Mouse (Mus musculus) adrenal gland, adult (tissue): Measurements from ENCODE around the gene Slc5a10.
"Not testable (repeated sequence)": the region's sequence is repeated elsewhere in the genome, so short reads cannot be mapped to it uniquely, and the experiment has no call there.

ENCODE experiments used
- DNase-seq, 2 experiments: peaks; one replicate each; pipeline ENCODE4 v3.0.0; 2022 to 2023; ENCODE audit warnings: low spot score in 1 of 2; ENCODE audit not compliant: inconsistent age in 2 of 2

The Slc5a10 gene

DNA sequence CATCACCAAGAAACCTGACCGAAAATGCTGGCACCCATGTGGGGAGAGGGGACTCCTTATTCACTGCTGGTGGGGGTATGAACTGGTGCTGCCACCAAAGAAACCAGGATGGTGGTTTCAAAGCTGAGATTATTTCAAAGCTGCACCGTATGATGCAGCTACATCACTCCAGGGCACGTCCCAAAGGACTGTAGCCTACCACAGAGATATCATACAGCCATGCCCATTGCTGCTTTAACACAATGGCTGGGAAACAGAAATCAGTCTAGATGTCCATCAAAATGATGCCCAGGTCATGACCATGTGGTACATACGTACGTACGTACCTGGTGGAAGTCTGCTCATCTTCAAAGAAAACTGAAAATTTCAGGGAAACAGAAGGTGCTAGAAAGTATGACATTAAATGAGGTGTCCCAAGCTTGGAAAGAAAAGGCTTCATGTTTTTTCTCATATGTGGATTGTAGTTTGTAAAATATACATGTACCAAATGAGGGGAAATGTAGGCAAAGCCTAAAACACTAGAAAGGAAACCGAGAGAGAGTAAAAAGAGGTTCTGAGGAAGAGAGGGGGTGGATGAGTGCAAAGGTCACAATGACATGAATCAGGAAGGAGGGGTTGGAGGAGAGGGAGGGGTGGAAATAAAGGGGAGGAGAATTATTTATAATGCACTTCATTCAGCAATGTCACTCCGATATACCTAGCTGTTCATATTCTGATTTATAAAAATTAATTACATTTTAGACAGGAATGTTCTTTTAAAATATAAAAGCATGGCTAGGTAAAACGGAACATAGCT, 70.0 kb downstream of the Slc5a10 start:
- no peak for DNase-seq

DNA sequence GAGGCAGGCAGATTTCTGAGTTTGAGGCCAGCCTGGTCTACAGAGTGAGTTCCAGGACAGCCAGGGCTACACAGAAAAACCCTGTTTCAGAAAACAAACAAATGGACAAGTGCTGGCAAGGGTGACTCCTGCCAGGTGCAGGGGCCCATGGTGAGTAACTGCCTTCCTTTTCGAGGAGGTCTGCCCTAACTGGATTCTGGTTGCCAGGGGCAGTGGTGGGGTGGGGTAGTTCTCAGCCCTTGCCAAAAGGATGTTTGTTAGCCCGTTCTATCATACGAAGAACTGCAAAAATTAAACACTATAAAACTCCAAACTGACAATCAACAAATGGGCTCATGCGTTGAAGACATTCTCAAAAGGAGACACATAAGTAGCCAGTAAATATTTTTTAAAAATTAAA, 71.0 kb downstream of the Slc5a10 start:
- no peak for DNase-seq

- DNase-seq, result no peak
Measured at GRCm38 (mm10) chr11:61649163-61649580, 71.5 kb downstream of the Slc5a10 start.

DNA sequence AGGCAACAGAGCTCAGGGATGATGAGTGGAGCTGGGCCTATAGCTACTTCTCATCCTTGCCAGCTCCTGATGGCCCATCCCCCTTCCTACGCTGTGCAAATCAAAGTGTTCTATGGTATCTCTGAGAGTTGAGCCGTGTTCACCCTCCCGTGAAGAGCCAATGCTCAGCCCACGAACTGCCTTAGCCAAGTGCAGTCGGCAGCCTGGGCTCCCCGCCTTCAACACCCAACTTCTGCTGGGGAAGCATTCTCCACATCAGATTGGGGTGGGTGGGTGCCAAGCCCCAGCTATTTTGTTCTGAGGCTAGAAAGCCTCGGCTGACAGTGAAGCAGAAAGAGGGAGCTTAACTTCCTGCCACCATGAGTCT, 71.9 kb downstream of the Slc5a10 start:
- DNase-seq, result no peak

GRCm38 (mm10) chr11:61647956-61648748, 72.5 kb downstream of the Slc5a10 start:
- peak in 1 of 2 experiments; percentile 60 for DNase-seq

- DNase-seq, result no peak
Measured at GRCm38 (mm10) chr11:61647110-61647910, 73.3 kb downstream of the Slc5a10 start.

GRCm38 (mm10) chr11:61646499-61647039, 74.1 kb downstream of the Slc5a10 start:
- DNase-seq, result no peak

DNA sequence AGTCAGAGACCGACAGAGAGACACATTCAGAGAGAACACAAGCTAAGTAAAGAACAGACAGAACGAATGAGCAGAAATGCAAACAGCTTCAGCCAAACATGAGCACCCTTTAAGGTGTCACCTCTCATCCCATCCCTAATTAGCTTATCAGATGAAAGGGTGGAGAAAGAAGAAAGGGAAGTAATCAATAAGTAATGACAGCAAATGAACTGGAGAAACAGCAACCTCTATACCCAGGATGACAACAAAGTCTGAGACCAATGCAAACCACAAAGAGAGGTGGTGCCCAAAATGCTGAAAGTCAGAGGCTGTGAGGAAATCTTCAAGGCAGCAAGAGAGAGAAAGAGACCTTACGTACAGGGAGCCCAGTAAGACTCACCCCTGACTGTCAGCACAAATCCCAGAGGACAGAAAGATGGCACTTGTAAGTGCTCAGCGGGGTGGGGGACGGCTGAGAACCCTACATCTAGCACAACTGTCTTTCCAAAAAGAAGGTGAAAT, 75.2 kb downstream of the Slc5a10 start:
- DNase-seq, result no peak

GRCm38 (mm10) chr11:61644576-61645326, 75.9 kb downstream of the Slc5a10 start:
- no peak for DNase-seq

DNA sequence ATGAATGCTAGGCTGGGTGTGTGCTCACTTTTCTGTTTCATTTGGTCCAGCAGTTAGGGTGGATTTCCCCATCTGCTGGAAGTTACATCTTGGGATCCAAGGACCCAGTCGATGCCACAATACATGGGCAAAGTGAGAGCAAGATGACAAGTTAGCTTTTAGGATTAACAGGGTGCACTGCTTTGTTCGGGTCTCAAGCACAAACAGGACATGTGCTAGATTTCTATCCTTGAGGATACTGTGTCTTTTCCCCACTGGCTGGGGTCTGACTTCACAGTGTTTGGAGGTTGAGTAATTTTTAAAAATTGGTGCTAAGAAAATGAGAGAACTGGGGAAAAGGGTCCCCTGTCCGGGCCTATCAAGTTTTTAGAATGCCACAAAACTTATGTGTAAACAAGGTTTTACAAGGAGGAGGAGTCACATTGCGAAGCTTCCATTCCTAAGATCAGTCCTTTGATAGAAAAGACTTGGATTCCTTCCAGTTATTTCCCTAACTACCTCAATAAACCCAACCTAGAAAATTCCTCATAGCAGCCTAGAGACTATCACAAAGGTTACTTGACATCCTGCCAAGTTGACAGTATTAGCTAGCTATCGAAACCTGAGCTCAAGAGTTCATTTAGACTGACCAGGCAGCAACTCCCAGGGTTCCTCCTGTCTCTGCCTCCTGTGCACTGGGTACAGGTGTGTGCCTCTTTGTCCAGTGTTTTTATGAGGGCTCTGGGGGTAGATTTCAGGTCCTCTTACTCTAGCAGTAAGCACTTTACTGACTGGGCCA, 77.3 kb downstream of the Slc5a10 start:
- DNase-seq, result no peak

DNA sequence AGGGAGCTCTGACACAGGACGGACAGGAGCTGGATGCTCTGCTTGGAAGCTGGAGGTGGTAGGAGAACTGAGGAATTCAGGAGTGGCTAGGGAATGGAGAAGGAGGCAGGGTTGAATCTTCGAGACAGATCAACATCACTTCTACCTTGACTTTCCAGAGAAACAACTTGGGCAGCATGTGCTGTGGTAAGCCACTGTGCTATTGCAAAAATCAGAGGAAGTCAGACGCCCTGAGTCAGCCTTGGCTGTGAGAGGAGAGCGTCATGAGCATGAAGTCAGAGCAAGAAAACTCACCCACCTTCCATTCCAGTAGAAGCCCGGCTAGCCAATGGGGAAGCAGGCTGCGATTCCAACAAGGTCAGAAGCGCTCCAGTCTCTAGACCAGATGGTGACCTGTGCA, 78.5 kb downstream of the Slc5a10 start:
- no peak for DNase-seq

DNA sequence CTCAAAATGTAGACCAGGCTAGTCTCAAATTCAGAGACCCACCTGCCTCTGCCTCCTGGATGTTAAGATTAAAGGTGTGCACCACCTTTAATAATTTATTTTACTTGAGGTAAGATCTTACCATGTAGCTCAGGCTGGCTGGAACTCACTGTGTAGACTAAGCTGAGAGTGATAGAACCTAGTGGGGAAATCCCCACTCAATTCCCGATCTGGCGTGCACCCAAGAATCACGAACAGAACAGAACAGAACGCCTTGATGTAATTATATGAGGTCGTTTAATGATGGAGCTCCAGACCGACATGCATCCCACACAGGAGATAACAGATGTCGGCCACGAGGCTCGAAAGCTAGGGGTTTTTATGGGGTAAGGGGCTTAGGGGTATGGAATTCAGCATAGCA, 80.0 kb downstream of the Slc5a10 start:
- not testable (repeated sequence) for DNase-seq

DNA sequence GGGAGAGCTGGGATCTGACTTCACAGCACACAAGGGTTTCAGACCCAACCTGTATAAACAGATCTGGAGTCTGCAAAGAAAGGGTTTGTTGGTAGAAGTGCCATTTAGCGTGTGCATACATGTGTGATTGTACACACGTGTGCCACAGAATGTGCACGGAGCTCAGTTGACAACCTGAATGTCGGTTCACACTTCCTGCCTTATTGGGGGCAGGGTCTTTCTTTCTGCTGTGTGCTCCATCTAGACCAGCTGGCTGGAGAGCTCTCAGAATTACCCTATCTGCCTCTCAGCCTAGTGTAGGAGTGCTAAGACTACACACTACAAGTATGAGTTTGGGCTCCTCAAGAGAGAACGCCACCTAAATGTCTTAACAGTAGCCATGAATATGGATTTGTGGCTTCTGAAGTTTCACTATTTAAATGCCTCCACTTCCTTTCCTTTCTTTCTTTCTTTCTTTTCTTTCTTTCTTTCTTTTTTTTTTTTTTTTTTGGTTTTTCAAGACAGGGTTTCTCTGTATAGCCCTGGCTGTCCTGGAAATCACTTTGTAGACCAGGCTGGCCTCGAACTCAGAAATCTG, 80.9 kb downstream of the Slc5a10 start:
- DNase-seq, result no peak

DNA sequence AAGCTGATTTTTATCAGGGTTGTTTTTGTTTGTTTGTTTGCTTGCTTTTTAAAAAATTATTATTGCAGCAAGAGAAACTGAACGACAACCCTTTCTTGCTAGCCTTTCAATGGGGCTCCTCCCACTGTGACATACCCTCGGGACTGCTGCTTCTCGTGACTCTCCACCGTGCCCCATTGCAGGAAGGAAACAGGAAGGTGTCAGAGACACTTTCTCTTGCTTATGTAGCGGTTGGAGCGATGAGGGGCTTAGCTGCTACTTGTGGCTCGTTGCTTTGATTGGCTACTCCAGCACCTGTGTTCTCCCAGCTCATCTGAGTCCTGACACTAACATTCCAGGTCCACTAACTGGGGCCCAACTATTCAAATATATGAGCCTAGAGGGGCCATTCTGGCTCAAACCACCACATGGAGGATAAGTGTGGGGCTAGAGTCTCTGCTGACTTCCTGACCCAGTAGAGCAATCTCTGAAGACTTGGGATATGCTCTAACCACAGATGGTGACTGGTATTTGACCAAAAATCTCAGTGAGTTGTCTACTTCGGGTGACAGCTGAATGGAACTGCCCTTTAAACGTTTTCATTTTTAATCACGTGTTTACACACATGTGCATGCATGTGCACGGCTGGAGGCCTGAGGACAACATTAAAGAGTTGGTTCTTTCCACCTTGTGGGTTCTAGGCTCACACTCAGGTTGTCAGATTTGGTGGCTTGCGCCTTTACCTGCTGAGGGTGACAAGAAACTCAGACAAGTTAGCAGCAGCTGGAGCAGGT, 81.7 kb downstream of the Slc5a10 start:
- DNase-seq, result no peak

- DNase-seq, result no peak
Measured at GRCm38 (mm10) chr11:61637856-61638255, 82.8 kb downstream of the Slc5a10 start.

DNA sequence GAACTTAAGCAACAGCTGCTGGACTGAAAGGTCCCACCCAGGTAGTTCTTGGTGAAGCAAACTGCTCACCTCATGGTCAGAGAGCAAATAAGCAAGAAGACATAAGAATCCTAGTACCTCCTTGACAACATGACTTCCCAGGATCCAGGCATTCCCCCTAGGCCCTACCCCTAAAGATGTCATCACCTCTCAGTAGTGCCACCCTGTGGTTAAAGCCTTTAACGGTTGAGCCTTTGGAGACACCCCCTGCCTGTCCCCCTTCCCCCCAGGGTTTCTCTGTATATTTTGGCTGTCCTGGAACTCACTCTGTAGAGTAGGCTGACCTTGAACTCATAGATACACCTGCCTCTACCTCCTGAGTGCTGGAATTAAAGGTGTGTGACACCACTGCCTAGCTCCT, 83.2 kb downstream of the Slc5a10 start:
- no peak for DNase-seq

- not testable (repeated sequence) for DNase-seq
Measured at GRCm38 (mm10) chr11:61636309-61636708, 84.3 kb downstream of the Slc5a10 start.

DNA sequence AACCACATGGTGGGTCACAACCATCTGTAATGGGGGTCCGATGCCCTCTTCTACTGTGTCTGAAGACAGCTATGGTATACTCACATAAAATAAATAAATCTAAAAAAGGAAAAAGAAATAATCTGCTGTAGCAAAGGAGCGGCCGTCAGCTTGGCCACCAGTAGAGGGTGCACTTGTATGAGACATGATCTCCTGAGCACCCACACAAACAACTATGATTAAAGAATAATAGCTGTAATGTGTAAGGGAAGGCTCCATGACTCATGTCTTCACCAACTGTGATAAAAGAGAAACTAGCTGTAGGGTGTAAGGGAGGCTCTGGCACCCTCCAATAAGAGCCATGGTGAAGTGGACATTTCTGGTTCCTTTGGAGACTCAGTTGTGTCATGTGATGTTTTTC, 91.0 kb downstream of the Slc5a10 start:
- DNase-seq, result no peak
